Mouse (Mus musculus) C2C12 (cell line): Measurements from ENCODE around the gene Bmf. TPM values are rescaled to one million over a fixed set of nuclear protein-coding genes. Genes with fewer than 3 reads are reported as not detected.

Source experiments
- H3K27me3 ChIP-seq: one replicate; pipeline ENCODE4 v1.6.1; 2011; ENCODE audit not compliant: control insufficient read depth, insufficient read depth, insufficient read length
- H3K36me3 ChIP-seq: one replicate; pipeline ENCODE4 v1.6.1; 2011; ENCODE audit not compliant: control insufficient read depth, insufficient read depth
- H3K4me3 ChIP-seq: one replicate; pipeline ENCODE4 v1.5.1; 2011; ENCODE audit warnings: mild to moderate bottlenecking, control low read depth; ENCODE audit not compliant: poor library complexity, insufficient read depth, severe bottlenecking
- H3K79me2 ChIP-seq: one replicate; pipeline ENCODE4 v1.6.1; 2011; ENCODE audit not compliant: control insufficient read depth, insufficient read depth
- H3K79me3 ChIP-seq: one replicate; pipeline ENCODE4 v1.6.1; 2011; ENCODE audit warnings: low read depth, control low read depth
- H3ac ChIP-seq: one replicate; pipeline ENCODE3; 2011; ENCODE audit warnings: low read depth; ENCODE audit not compliant: control insufficient read depth, insufficient read length
- CEBPB ChIP-seq: IDR thresholded peaks from one replicate; pipeline ENCODE4 v1.6.1; 2011; ENCODE audit warnings: low read depth, mild to moderate bottlenecking, control low read depth, moderate library complexity
- CTCF ChIP-seq: IDR thresholded peaks from one replicate; pipeline ENCODE4 v1.5.1; 2011; ENCODE audit not compliant: control insufficient read depth, insufficient read depth, insufficient read length
- FOSL1 ChIP-seq: IDR thresholded peaks from one replicate; pipeline ENCODE4 v1.8.0; 2011; ENCODE audit warnings: mild to moderate bottlenecking, low read length; ENCODE audit not compliant: poor library complexity, insufficient read depth, severe bottlenecking
- MAX ChIP-seq: IDR thresholded peaks from one replicate; pipeline ENCODE4 v1.6.1; 2011; ENCODE audit warnings: mild to moderate bottlenecking, control low read depth
- MYOD1 ChIP-seq: IDR thresholded peaks from one replicate; pipeline ENCODE4 v1.6.1; 2011; ENCODE audit warnings: low read depth; ENCODE audit not compliant: control insufficient read depth, insufficient read length
- MYOG ChIP-seq: IDR thresholded peaks from one replicate; pipeline ENCODE4 v1.6.1; 2011; ENCODE audit not compliant: control insufficient read depth, insufficient read length; ENCODE audit errors: extremely low read depth
- USF1 ChIP-seq: IDR thresholded peaks from one replicate; pipeline ENCODE4 v1.6.1; 2011; ENCODE audit warnings: low read depth, mild to moderate bottlenecking, control low read depth, moderate library complexity
- polyA plus RNA-seq: library from polyadenylated mRNA; unstranded; fragments of >200 nt; fragmentation: generic; extraction: Trizol; gene quantifications from one replicate; pipeline ENCODE4 v1.2.1, GENCODE M21; 2012; ENCODE audit warnings: missing spikeins

The Bmf gene
- polyA plus RNA-seq, 1 experiment = 0.42 TPM

GRCm38 (mm10) chr2:118512418-118513377, 36.8 kb downstream of the Bmf start:
- no peak overlapping the region for H3ac ChIP-seq
- H3K79me2 ChIP-seq = no peaks in the 10 kb centered on the region
- no peaks in the 10 kb centered on the region for H3K79me3 ChIP-seq
- no peaks in the 10 kb centered on the region for H3K27me3 ChIP-seq
- no peak overlapping the region for H3K4me3 ChIP-seq
- TF ChIP-seq USF1 = no peak
- TF ChIP-seq CTCF = no peak
- TF ChIP-seq MYOG = no peak
- TF ChIP-seq MYOD1 = no peak
- no peak for TF ChIP-seq CEBPB
- no peak for TF ChIP-seq FOSL1
- TF ChIP-seq MAX = no peak
- no peaks in the 10 kb centered on the region for H3K36me3 ChIP-seq

- Histone ChIP-seq H3K79me2 (no peaks in the 10 kb centered on the region), H3K79me3 (no peaks in the 10 kb centered on the region), H3ac (no peak overlapping the region), H3K36me3 (no peaks in the 10 kb centered on the region), H3K4me3 (no peak overlapping the region), H3K27me3 (no peaks in the 10 kb centered on the region)
- TF ChIP-seq USF1 = no peak
- no peak for TF ChIP-seq FOSL1
Observed at GRCm38 (mm10) chr2:118511779-118512417, 37.6 kb downstream of the Bmf start.

GRCm38 (mm10) chr2:118510447-118511310, 38.8 kb downstream of the Bmf start:
- no peaks in the 10 kb centered on the region for H3K79me3 ChIP-seq
- no peak for TF ChIP-seq MYOG
- no peak for TF ChIP-seq USF1
- no peak for TF ChIP-seq FOSL1
- TF ChIP-seq CEBPB = no peak
- no peak for TF ChIP-seq MAX
- peak; percentile 73 for TF ChIP-seq MYOD1
- H3K36me3 ChIP-seq = no peaks in the 10 kb centered on the region
- H3ac ChIP-seq = no peak overlapping the region
- no peak overlapping the region for H3K4me3 ChIP-seq
- H3K27me3 ChIP-seq = no peaks in the 10 kb centered on the region
- no peaks in the 10 kb centered on the region for H3K79me2 ChIP-seq

- TF ChIP-seq MAX = no peak
- no peak for TF ChIP-seq CEBPB
- no peak for TF ChIP-seq FOSL1
- no peak for TF ChIP-seq CTCF
- no peak for TF ChIP-seq MYOG
- TF ChIP-seq MYOD1 = no peak
- no peak for TF ChIP-seq USF1
Observed at GRCm38 (mm10) chr2:118509688-118510446, 39.6 kb downstream of the Bmf start.

GRCm38 (mm10) chr2:118507126-118507525, 42.4 kb downstream of the Bmf start:
- no peak overlapping the region for H3K4me3 ChIP-seq
- TF ChIP-seq CTCF (no peak), FOSL1 (no peak), USF1 (no peak), MYOD1 (no peak), MAX (no peak)
- no peaks in the 10 kb centered on the region for H3K27me3 ChIP-seq
- H3ac ChIP-seq = no peak overlapping the region
- H3K79me2 ChIP-seq = no peaks in the 10 kb centered on the region
- H3K36me3 ChIP-seq = no peaks in the 10 kb centered on the region
- H3K79me3 ChIP-seq = no peaks in the 10 kb centered on the region

More at GRCm38 (mm10) chr2:118509688-118510446, 39.6 kb downstream of the Bmf start:
- Histone ChIP-seq H3K27me3 (no peaks in the 10 kb centered on the region), H3K79me3 (no peaks in the 10 kb centered on the region), H3ac (no peak overlapping the region), H3K4me3 (no peak overlapping the region), H3K79me2 (no peaks in the 10 kb centered on the region), H3K36me3 (no peaks in the 10 kb centered on the region)
